Mouse (Mus musculus) lung, postnatal 0 days (tissue): ENCODE results near the gene Rbm45.

Experiments
- CTCF ChIP-seq: IDR thresholded peaks from 2 replicates; pipeline ENCODE4 v1.5.1; 2016; ENCODE audit warnings: antibody characterized with exemption, mild to moderate bottlenecking
- EP300 ChIP-seq: IDR thresholded peaks from 2 replicates; pipeline ENCODE4 v1.6.1; 2016; ENCODE audit warnings: antibody characterized with exemption, mild to moderate bottlenecking, control low read depth

- no peak for TF ChIP-seq EP300
- no peak for TF ChIP-seq CTCF
These were observed 47.8 kb downstream of the Rbm45 start for GRCm38 (mm10) chr2:76417446-76418141.
